Mouse (Mus musculus) adipocyte (in vitro differentiated cells): ENCODE data around the gene Otof.
A peak's percentile ranks its signal among the peaks of the same experiment; 100 is the strongest.

Experiments
- DNase-seq: peaks from one replicate; pipeline ENCODE4 v3.0.0-alpha.2; 2016; ENCODE audit warnings: low spot score

The Otof gene

GRCm38 (mm10) chr5:30461821-30462220 lies at the start of gene Otof:
Gene Otof, minus strand, starts transcription at chr5:30461932.
- DNase-seq: no peak

- DNase-seq: no peak
These were observed 35.6 kb upstream of the Otof start for GRCm38 (mm10) chr5:30497299-30497698.

- no peak for DNase-seq
These were observed 35.1 kb upstream of the Otof start for GRCm38 (mm10) chr5:30496821-30497220.

DNA sequence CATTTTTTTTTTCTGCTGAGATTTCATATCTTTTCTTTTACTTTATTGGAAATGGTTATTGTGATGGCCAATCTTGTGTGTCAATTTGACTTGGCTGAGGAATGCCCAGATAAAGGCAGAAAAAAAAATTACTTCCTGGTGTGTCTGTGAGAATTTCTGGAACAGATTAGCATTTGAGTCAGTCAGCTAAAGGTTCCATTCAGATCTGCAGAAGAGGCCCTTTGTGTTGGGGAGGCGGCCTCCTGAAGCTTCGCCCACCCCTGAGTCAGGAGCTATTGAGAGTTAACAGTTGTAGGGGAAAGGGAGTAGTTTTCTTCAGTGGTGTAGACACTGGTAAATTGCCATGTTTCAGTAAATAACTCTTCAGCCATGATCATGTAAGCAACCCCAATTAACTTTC lies 33.6 kb upstream of the Otof start:
- DNase-seq: no peak

- DNase-seq: no peak
These were observed 32.9 kb upstream of the Otof start for GRCm38 (mm10) chr5:30494606-30495005.

GRCm38 (mm10) chr5:30493723-30494122 lies 32.0 kb upstream of the Otof start:
- no peak for DNase-seq

DNA sequence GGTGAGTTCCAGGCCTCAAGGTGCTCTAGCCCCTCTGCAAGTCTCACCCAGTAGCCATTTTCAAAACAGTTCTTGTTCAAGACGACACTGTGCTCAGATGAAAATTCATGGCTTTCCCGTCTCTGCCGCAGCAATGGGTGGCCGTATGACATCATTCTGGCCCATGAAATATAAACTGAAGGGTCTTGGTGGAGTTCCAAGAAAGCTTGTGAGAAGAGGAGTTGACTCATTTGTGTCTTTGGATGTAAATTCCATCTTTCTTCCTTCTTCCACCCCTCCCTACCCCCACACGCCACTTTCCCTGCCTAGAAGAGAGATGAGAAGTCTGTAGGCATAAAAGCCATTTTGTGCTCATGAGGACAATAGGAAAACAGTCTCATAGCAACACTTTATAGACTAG lies 29.1 kb upstream of the Otof start:
- no peak for DNase-seq

DNA sequence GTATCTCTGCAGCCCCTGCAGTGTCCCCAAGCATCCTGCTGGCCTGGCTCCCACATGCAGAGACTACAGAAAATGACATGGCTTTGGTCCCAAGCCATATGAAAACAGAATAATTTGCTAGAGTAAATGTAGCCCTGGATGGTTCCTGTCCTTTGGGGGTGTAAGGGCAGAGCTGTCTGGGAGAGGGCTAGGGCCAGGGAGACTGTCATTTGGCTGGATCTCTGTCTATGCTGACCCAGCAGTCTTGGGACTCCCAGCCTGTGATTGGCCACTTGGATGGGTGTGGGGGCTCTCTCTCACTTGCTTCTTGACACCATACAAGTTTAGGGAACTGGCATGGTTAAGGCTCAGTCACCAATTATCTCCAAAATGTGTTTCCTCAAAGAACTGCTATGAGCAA lies 28.5 kb upstream of the Otof start:
- DNase-seq: no peak

DNA sequence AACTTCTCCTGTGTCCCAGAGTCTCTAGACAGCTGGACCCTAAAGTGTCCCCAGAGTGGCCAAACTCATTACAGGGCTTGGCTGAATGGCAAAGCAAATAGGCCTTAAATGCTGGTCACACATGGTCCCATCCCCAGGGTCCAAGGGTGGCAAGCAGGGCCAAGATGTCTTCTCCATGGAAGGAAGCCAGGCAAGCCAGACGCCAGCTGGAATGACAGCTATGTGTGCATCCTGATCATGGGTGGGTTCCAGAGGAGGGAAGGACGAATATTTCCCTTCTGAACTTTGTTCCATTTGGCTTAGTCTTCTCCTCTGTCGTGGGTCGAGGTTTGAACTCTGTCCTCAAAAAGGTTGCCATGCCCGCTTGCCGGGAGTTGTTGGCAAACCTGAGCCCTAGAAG lies 23.4 kb upstream of the Otof start:
- no peak for DNase-seq

DNA sequence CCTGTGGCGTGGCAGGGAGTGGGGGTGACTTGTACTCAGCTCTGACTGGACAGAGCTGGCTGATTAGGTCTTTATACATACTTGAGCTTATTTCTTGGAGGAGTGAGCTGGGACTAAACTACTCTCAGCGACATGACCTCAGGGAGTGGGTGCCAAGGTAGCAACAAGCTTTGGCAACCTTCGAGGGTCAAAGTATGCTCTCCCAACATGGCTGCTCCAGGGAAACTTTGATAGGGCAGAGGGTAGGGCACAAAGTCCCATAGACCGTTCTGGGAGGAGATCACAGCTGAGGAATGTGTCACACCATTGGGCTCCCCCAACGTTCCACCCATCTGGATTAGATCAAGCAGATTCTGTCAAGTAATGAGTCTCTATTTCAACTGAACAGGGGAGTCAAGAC lies 22.9 kb upstream of the Otof start:
- DNase-seq: peak; percentile 8

DNA sequence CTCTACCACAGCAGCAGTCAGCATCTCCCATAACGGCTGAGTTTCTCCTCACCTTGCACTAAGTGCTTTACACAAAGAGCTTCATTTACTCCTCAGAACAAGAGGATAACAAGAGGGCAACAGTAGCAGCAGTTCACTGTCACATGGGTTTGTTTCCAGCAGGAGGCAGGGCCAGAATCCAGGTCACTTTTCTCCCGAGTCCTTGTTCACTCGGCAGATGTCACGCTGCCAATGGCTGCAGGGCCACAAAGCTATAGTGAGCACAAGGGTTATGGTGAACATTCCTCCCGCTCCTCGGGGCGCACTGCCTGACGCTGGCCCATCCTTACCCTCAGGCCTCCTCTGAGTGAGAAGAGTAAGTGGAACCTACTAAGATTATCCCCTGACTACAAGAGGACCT lies 21.8 kb upstream of the Otof start:
- DNase-seq: no peak

DNA sequence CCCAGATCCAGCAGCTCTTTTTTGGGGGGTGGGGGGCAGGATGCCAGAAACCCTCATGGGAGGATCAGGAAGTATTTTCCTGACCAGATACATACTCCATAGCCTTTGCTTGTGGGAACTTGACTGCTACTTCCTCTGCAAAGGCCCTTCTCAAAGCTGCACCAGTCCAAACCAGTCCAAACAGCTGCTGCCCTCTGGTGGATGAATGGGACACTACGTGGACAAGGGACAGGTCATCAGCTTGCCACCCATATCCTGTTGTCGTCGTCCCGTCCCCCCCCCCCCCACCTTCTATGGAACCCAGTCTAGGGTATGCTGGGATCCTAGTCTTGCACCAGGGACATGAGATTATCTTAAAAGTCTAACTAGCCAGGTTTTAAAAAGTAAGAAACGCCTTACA lies 20.6 kb upstream of the Otof start:
- peak; percentile 89 for DNase-seq

DNA sequence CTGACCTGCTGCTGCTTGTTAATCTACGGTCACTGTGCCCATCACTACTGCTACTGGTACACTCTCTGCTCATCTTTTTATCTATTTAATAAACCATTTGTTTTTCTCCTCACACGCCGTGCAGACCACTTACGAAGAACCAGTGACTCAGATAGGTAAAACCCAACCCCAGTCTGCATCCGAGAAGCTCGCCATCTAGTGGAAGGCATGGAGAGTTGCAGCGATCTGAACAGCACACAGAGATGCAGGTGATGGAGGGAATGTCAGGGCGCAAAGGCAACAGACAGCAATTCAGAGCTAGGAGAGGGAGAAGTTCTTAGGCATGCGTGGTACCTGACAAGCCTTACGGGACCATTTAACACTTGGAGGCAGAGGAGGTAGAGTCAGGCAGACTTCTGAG lies 14.8 kb upstream of the Otof start:
- no peak for DNase-seq

GRCm38 (mm10) chr5:30472148-30472547 lies 10.4 kb upstream of the Otof start:
- DNase-seq: no peak

DNA sequence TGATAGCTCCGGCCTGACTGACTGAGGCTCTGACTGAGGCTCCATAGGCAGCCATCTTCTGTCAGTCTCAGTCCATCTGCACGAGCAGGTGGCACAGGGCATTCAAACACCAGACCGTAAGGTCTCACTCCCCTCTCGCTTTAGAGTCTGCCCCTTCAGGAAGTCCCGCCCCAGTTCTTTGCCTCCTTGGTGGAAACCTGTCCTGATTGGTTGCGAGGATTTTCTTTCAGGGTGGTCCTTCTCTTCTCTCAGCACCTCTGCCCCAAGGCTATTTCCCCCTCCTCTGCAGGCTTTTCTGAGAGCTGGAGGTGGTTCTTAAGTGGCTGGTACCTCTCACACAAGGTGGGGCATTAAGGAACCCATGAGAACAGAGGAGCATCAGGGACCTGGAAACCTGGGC lies 8.7 kb upstream of the Otof start:
- no peak for DNase-seq

- no peak for DNase-seq
These were observed 4.6 kb upstream of the Otof start for GRCm38 (mm10) chr5:30466315-30466714.

DNA sequence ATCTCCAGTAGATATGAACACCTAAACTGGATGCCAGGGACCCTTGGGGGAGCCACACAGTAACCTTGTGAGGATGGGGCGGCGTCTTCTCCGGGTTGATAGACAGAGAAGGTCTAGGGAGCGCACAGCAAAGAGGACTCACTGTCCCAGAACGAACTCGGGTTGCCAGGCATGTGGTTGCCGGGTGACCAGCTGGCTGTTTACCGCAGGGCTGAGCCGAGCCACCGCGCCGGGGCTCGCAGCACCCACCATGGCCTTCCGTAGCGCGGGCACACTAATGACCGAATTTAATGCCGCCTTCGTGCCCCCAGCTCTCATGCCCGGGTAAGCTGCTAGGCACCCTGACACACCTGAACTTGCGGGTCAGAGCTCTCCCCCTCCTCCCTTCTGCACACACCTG lies 4.1 kb upstream of the Otof start, which contains the start of gene 1700001C02Rik:
Gene 1700001C02Rik, plus strand, starts transcription at position 187 of the 400 bp plus-strand sequence.
- no peak for DNase-seq

- DNase-seq: no peak
These were observed 1.6 kb downstream of the Otof start for GRCm38 (mm10) chr5:30460155-30460554.

DNA sequence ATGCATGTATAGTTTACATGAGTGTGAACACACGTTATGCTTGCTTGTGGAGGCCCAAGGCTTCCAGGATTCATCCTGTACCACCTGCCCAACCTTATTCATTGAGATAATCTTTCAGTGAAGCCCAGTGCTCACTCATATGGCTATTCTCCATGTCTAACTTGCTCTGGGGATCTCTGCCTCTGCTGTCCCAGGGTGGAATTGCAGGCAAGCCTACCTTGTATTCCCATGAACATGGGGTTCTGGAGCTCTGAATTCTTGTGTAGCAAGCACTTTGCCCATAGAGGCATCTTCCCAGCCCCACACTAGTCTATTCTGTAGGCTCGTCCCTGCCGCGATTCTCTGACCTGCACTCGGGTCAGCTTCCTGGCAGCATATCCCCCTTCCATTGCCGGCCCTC lies 5.7 kb downstream of the Otof start:
- no peak for DNase-seq

DNA sequence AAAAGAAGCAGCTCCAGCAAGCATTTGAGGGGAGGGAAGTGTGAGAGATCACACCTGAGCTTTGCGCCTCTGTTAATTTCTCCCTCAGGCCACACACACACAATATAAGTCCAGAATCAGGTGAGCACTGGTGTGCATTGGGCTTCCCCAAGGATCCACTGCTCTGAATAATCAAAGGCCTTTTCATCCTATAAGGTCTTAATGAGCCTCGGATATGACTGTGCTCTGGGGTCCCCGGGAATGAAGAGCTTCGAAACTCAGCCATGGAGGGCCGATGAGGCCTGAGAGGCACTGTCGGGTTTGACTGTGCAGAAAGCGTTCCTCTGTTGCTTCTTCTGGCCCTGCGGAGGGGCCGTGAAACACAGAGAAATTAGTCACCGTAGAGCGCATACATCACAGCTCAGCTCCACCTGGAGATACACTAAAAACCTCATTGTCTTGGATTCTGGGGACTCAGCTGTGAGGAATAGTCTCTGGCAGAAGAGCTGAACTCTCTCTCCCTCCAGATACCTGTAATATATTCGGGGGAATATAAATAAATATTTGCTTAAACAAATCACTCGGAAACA lies 17.3 kb downstream of the Otof start:
- no peak for DNase-seq

DNA sequence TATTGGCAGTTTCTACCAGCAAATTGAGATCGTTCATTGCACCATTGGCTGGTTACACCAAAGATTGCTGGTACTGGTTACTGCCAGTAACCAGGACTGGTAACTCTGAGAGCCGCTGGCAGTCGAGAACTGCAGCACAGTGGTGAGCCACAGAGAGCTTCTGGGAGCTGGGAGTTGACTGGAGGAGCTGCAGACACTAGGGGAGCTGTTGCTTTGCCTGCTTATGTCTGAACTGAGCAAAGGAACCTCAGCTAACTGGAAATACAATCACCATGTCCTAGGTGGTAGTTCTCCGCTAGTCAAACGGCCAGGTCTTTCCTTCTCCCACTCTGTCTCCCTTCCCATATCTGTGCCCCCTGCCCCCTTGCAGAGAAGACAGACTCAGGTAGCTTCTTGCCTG lies 19.5 kb downstream of the Otof start:
- peak; percentile 37 for DNase-seq

DNA sequence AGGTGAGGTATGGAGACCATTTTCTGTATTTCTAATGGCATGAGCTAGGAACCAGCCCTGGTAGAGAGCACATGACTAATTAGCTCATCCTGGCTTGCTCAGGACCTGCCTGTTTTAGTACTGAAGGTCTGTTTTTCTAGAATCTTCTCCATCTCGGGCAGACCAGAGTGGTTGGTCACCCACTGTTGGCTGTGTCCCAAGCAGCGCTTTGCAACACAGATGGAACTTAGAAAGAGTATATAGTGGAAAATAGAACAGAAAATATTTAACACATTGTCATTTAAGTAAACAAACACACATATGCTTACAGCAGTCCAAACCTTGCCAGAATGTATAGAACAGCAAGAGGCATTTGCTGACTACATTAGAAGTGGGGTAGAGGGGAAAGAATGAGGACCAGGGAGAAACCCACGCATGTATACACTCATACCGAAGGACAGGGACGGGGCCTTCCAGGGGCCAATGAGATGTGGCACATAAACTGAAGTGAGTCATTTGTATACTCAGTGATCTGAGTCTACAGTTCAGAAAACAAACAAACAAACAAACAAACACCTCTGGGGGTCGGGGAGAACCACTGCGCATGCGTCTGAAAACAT lies 21.3 kb downstream of the Otof start:
- no peak for DNase-seq

- DNase-seq: no peak
These were observed 22.8 kb downstream of the Otof start for GRCm38 (mm10) chr5:30438931-30439330.

- DNase-seq: no peak
These were observed 34.3 kb downstream of the Otof start for GRCm38 (mm10) chr5:30427406-30427805.
